Mouse (Mus musculus) thymus, adult 2 months (tissue): Measurements from ENCODE around the gene Vip.

ENCODE experiments used
- CTCF ChIP-seq: fragments of 200-500 bp; IDR thresholded peaks from 2 replicates; pipeline ENCODE4 v1.5.1; 2012; ENCODE audit warnings: mild to moderate bottlenecking, control low read depth, low read length, moderate library complexity, borderline replicate concordance; ENCODE audit not compliant: control insufficient read depth, poor library complexity, insufficient read depth; ENCODE audit errors: extremely low read depth
- POLR2A ChIP-seq: fragments of 200-500 bp; IDR thresholded peaks from 2 replicates; pipeline ENCODE4 v1.6.1; 2012; ENCODE audit warnings: mild to moderate bottlenecking, low read length, control low read depth, moderate library complexity; ENCODE audit not compliant: control insufficient read depth, poor library complexity, insufficient read depth; ENCODE audit errors: extremely low read depth

DNA sequence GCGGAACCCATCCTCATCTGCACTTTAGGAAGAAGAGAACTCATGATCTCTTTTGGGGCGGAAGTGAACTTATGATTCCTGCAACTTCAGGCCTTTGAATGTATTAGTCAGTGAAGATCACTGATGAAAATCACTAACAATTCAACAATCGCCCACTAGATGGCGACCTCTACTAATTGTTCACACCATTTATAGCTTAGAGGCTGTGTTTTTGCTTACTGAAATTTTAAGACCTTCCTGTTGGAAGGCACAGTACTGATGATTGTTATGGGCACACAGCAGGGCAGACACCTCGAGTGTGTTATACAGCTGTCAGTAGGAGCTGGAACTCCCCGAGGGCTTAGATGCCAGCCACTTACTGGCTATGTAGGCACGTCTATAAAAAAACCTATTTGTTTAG is 38.9 kb upstream of the Vip start:
- TF ChIP-seq POLR2A, result no peak
- no peak for TF ChIP-seq CTCF
